Mouse (Mus musculus): ENCODE results near the gene Gm17617. TPM values are rescaled to one million over a fixed set of nuclear protein-coding genes. Genes with fewer than 3 reads are reported as not detected.

The Gm17617 gene
- polyA plus RNA-seq, 1 experiment from 2014 or later = not detected

Other genes with a start within 250 kb of the Gm17617 start
- 1.8 and 2.1 TPM in 2 replicates for gene Unc5a, start 184.1 kb downstream of the Gm17617 start, polyA plus RNA-seq (2016; fragmentation: Nextera tagmentation; extraction: Ambion mirVana)
- 0.43 TPM in 1 of 2 replicates, not detected in the other for gene Hk3, start 112.2 kb downstream of the Gm17617 start, polyA plus RNA-seq (2016; fragmentation: Nextera tagmentation; extraction: Ambion mirVana)
- 16.1 and 18.9 TPM in 2 replicates for gene Uimc1, start 33.2 kb downstream of the Gm17617 start, polyA plus RNA-seq (2016; fragmentation: Nextera tagmentation; extraction: Ambion mirVana)
- 18.1 and 20.4 TPM in 2 replicates for gene Zfp346, start 28.2 kb downstream of the Gm17617 start, polyA plus RNA-seq (2016; fragmentation: Nextera tagmentation; extraction: Ambion mirVana)
- gene Fgfr4, start 19.1 kb upstream of the Gm17617 start, polyA plus RNA-seq (2016; fragmentation: Nextera tagmentation; extraction: Ambion mirVana) = 0.46 and 3.5 TPM in 2 replicates
- 51.0 and 58.4 TPM in 2 replicates for gene Nsd1, start 76.2 kb upstream of the Gm17617 start, polyA plus RNA-seq (2016; fragmentation: Nextera tagmentation; extraction: Ambion mirVana)
- 478 and 538 TPM in 2 replicates for gene Prelid1, start 187.0 kb upstream of the Gm17617 start, polyA plus RNA-seq (2016; fragmentation: Nextera tagmentation; extraction: Ambion mirVana)
- 57.4 and 76.2 TPM in 2 replicates for gene Rab24, start 188.4 kb upstream of the Gm17617 start, polyA plus RNA-seq (2016; fragmentation: Nextera tagmentation; extraction: Ambion mirVana)
- 14.3 and 15.0 TPM in 2 replicates for gene Mxd3, start 196.3 kb upstream of the Gm17617 start, polyA plus RNA-seq (2016; fragmentation: Nextera tagmentation; extraction: Ambion mirVana)
- 114 and 117 TPM in 2 replicates for gene Lman2, start 229.2 kb upstream of the Gm17617 start, polyA plus RNA-seq (2016; fragmentation: Nextera tagmentation; extraction: Ambion mirVana)
- gene Rgs14, start 236.2 kb upstream of the Gm17617 start, polyA plus RNA-seq (2016; fragmentation: Nextera tagmentation; extraction: Ambion mirVana) = 0.18 and 0.68 TPM in 2 replicates